Mouse (Mus musculus) brain, embryonic 14.5 days (tissue): ENCODE measurements around the gene Fggy.

Source experiments
- CTCF ChIP-seq: fragments of 200-500 bp; IDR thresholded peaks from 2 replicates; pipeline ENCODE4 v1.5.1; 2012; ENCODE audit warnings: inconsistent platforms, mild to moderate bottlenecking, moderate library complexity, borderline replicate concordance; ENCODE audit not compliant: insufficient read depth, insufficient read length; ENCODE audit errors: extremely low read depth
- POLR2A ChIP-seq: fragments of 200-500 bp; IDR thresholded peaks from 2 replicates; pipeline ENCODE4 v1.6.1; 2012; ENCODE audit warnings: mild to moderate bottlenecking, inconsistent platforms, borderline replicate concordance; ENCODE audit not compliant: poor library complexity, insufficient read depth, insufficient read length, severe bottlenecking; ENCODE audit errors: extremely low read depth

- TF ChIP-seq POLR2A (no peak), CTCF (no peak)
Observed at GRCm38 (mm10) chr4:95738179-95738578, 180.9 kb downstream of the Fggy start.
